Mouse (Mus musculus): ENCODE data around the gene Olfr1299. TPM values are rescaled to one million over a fixed set of nuclear protein-coding genes. Genes with fewer than 3 reads are reported as not detected.

Gene Olfr1299
- polyA plus RNA-seq (2014; fragmentation: Nextera tagmentation; extraction: Ambion mirVana): not detected in 2 replicates

GRCm38 (mm10) chr2:111661119-111661518 is at the start of gene Olfr1299:
TSS of gene Olfr1299 (plus strand) at chr2:111661419.
- Histone ChIP-seq H3K27ac (ENCODE audit: low read depth, low read length) (no peak within 1 kb of the TSS), H3K36me3 (ENCODE audit: control insufficient read depth, insufficient read depth, low read length) (no peaks in the 10 kb centered on the region), H3K9ac (replicated peaks; ENCODE audit: low read depth, low read length) (no peak within 1 kb of the TSS), H3K9me3 (ENCODE audit: control insufficient read depth, low read length) (no peaks in the 10 kb centered on the region), H3K27me3 (ENCODE audit: control insufficient read depth, insufficient read depth, low read length) (no peaks in the 10 kb centered on the region), H3K4me2 (ENCODE audit: low read depth, low read length) (no peak within 1 kb of the TSS), H3K4me1 (ENCODE audit: control insufficient read depth, insufficient read depth, low read length) (no peaks in the 10 kb centered on the region), H3K4me3 (ENCODE audit: low read depth, low read length) (no peak within 1 kb of the TSS)
- ATAC-seq (ENCODE audit: low read depth): no peak
- WGBS: 82% methylated on average over 4 of the region's 4 CpGs

GRCm38 (mm10) chr2:111626397-111626796 is 34.8 kb upstream of the Olfr1299 start, which contains the start of gene Olfr1297:
TSS of gene Olfr1297 (minus strand) at chr2:111626497.
- Histone ChIP-seq H3K9ac (replicated peaks; ENCODE audit: low read depth, low read length) (no peak within 1 kb of the TSS), H3K27ac (ENCODE audit: low read depth, low read length) (no peak within 1 kb of the TSS), H3K4me2 (ENCODE audit: low read depth, low read length) (no peak within 1 kb of the TSS), H3K9me3 (ENCODE audit: control insufficient read depth, low read length) (no peaks in the 10 kb centered on the region), H3K4me1 (ENCODE audit: control insufficient read depth, insufficient read depth, low read length) (no peaks in the 10 kb centered on the region), H3K4me3 (ENCODE audit: low read depth, low read length) (no peak within 1 kb of the TSS), H3K36me3 (ENCODE audit: control insufficient read depth, insufficient read depth, low read length) (no peaks in the 10 kb centered on the region), H3K27me3 (ENCODE audit: control insufficient read depth, insufficient read depth, low read length) (no peaks in the 10 kb centered on the region)
- WGBS: 93% methylated on average over 1 of the region's 1 CpGs
- ATAC-seq (ENCODE audit: low read depth): no peak

- ATAC-seq (ENCODE audit: low read depth): no peak
- WGBS: 89% methylated on average over 1 of the region's 1 CpGs
These were observed 12.1 kb upstream of the Olfr1299 start, which contains the start of gene Olfr1298 for GRCm38 (mm10) chr2:111649101-111649500. TSS of gene Olfr1298 (minus strand) at chr2:111649201.

More at GRCm38 (mm10) chr2:111649101-111649500, 12.1 kb upstream of the Olfr1299 start, which contains the start of gene Olfr1298:
- no peaks in the 10 kb centered on the region for H3K27me3 ChIP-seq (ENCODE audit: control insufficient read depth, insufficient read depth, low read length)
- H3K4me3 ChIP-seq (ENCODE audit: low read depth, low read length): no peak within 1 kb of the TSS
- no peak within 1 kb of the TSS for H3K27ac ChIP-seq (ENCODE audit: low read depth, low read length)
- no peak within 1 kb of the TSS for H3K9ac ChIP-seq (replicated peaks; ENCODE audit: low read depth, low read length)
- no peaks in the 10 kb centered on the region for H3K4me1 ChIP-seq (ENCODE audit: control insufficient read depth, insufficient read depth, low read length)
- no peak within 1 kb of the TSS for H3K4me2 ChIP-seq (ENCODE audit: low read depth, low read length)
- no peaks in the 10 kb centered on the region for H3K36me3 ChIP-seq (ENCODE audit: control insufficient read depth, insufficient read depth, low read length)
- H3K9me3 ChIP-seq (ENCODE audit: control insufficient read depth, low read length): no peaks in the 10 kb centered on the region

Other genes with a start within 250 kb of the Olfr1299 start
- gene Olfr1286, start 238.3 kb upstream of the Olfr1299 start, polyA plus RNA-seq (2014; fragmentation: Nextera tagmentation; extraction: Ambion mirVana): not detected in 2 replicates
- not detected in 2 replicates for gene Olfr1287, start 212.3 kb upstream of the Olfr1299 start, polyA plus RNA-seq (2014; fragmentation: Nextera tagmentation; extraction: Ambion mirVana)
- not detected in 2 replicates for gene Olfr1288, start 187.3 kb upstream of the Olfr1299 start, polyA plus RNA-seq (2014; fragmentation: Nextera tagmentation; extraction: Ambion mirVana)
- gene Olfr1289, start 180.6 kb upstream of the Olfr1299 start, polyA plus RNA-seq (2014; fragmentation: Nextera tagmentation; extraction: Ambion mirVana): not detected in 2 replicates
- gene Olfr1290, start 167.6 kb upstream of the Olfr1299 start, polyA plus RNA-seq (2014; fragmentation: Nextera tagmentation; extraction: Ambion mirVana): not detected in 2 replicates
- gene Olfr1291-ps1, start 164.2 kb upstream of the Olfr1299 start, polyA plus RNA-seq (2014; fragmentation: Nextera tagmentation; extraction: Ambion mirVana): not detected in 2 replicates
- gene Olfr1293-ps, start 136.2 kb upstream of the Olfr1299 start, polyA plus RNA-seq (2014; fragmentation: Nextera tagmentation; extraction: Ambion mirVana): not detected in 2 replicates
- not detected in 2 replicates for gene Olfr1294, start 121.1 kb upstream of the Olfr1299 start, polyA plus RNA-seq (2014; fragmentation: Nextera tagmentation; extraction: Ambion mirVana)
- not detected in 2 replicates for gene Olfr1295, start 91.7 kb upstream of the Olfr1299 start, polyA plus RNA-seq (2014; fragmentation: Nextera tagmentation; extraction: Ambion mirVana)
- gene Olfr1297, start 34.9 kb upstream of the Olfr1299 start, polyA plus RNA-seq (2014; fragmentation: Nextera tagmentation; extraction: Ambion mirVana): not detected in 2 replicates
- gene Olfr1298, start 12.2 kb upstream of the Olfr1299 start, polyA plus RNA-seq (2014; fragmentation: Nextera tagmentation; extraction: Ambion mirVana): not detected in 2 replicates
- gene Olfr1301, start 89.6 kb downstream of the Olfr1299 start, polyA plus RNA-seq (2014; fragmentation: Nextera tagmentation; extraction: Ambion mirVana): not detected in 2 replicates
- gene Olfr1302, start 116.0 kb downstream of the Olfr1299 start, polyA plus RNA-seq (2014; fragmentation: Nextera tagmentation; extraction: Ambion mirVana): not detected in 2 replicates
- gene Olfr1303, start 158.9 kb downstream of the Olfr1299 start, polyA plus RNA-seq (2014; fragmentation: Nextera tagmentation; extraction: Ambion mirVana): not detected in 2 replicates
- not detected in 2 replicates for gene Olfr1305, start 215.7 kb downstream of the Olfr1299 start, polyA plus RNA-seq (2014; fragmentation: Nextera tagmentation; extraction: Ambion mirVana)